Mouse (Mus musculus) adrenal gland, adult (tissue): ENCODE measurements around the gene Apol8.
"Not testable (repeated sequence)": the region's sequence is repeated elsewhere in the genome, so short reads cannot be mapped to it uniquely, and the experiment has no call there.

Experiments
- DNase-seq, 2 experiments: peaks; one replicate each; pipeline ENCODE4 v3.0.0; 2022 to 2023; ENCODE audit warnings: low spot score in 1 of 2; ENCODE audit not compliant: inconsistent age in 2 of 2

Gene Apol8

DNA sequence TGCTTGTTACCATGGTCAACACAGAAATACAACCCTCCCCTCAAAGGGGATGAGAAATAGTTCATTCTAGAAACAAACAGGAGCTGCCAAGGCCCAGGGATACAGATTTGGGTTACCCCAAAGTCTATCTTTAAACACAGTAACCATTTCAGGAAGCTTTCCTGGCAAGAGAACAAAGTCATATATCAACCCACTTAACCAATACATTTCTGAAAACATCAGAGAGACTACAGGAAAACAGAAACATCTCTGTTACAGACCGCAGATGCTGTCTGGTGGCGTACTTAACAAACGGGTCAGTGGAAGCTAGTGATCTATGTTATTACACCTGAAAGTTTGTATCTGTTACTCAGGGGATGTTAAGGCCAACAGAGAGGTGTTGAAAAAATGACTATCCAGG is 51.5 kb downstream of the Apol8 start:
- DNase-seq, result peak in 1 of 2 experiments; percentile 10

- DNase-seq, result not testable (repeated sequence)
Measured at GRCm38 (mm10) chr15:77698656-77699055, 58.1 kb downstream of the Apol8 start, which contains the start of gene Apol7e. Apol7e (plus strand) TSS chr15:77698857.
